Mouse (Mus musculus) urinary bladder, postnatal 4 days (tissue): ENCODE results near the gene Yes1.
"Not testable (repeated sequence)": the region's sequence is repeated elsewhere in the genome, so short reads cannot be mapped to it uniquely, and the experiment has no call there.

Experiments
- DNase-seq, 2 experiments: peaks; one replicate each; pipeline ENCODE4 v3.0.0; 2021 to 2022; ENCODE audit warnings: low spot score in 2 of 2

The Yes1 gene

GRCm38 (mm10) chr5:32610801-32611340 lies at the start of gene Yes1:
Yes1 (plus strand) TSS chr5:32611171.
- peak; percentile 80 to 81 for DNase-seq

- no peak for DNase-seq
Measured at GRCm38 (mm10) chr5:32564697-32565096, 46.3 kb upstream of the Yes1 start.

GRCm38 (mm10) chr5:32571802-32572201 lies 39.2 kb upstream of the Yes1 start:
- no peak for DNase-seq

- DNase-seq = peak in 1 of 2 experiments; percentile 24
Measured at GRCm38 (mm10) chr5:32588136-32588535, 22.8 kb upstream of the Yes1 start.

- DNase-seq = no peak
Measured at GRCm38 (mm10) chr5:32593793-32594192, 17.2 kb upstream of the Yes1 start.

GRCm38 (mm10) chr5:32594358-32594757 lies 16.6 kb upstream of the Yes1 start:
- DNase-seq = no peak

GRCm38 (mm10) chr5:32605911-32606310 lies 5.1 kb upstream of the Yes1 start:
- DNase-seq = no peak

GRCm38 (mm10) chr5:32607776-32608355 lies 3.1 kb upstream of the Yes1 start:
- no peak for DNase-seq

GRCm38 (mm10) chr5:32608516-32608915 lies 2.5 kb upstream of the Yes1 start:
- DNase-seq = no peak

GRCm38 (mm10) chr5:32610064-32610800 lies 739 bp upstream of the Yes1 start:
- DNase-seq = no peak

GRCm38 (mm10) chr5:32611341-32611961 lies 480 bp downstream of the Yes1 start:
- peak in 1 of 2 experiments; percentile 61 for DNase-seq

- DNase-seq = no peak
Measured at GRCm38 (mm10) chr5:32614291-32614690, 3.3 kb downstream of the Yes1 start.

- no peak for DNase-seq
Measured at GRCm38 (mm10) chr5:32614691-32615090, 3.7 kb downstream of the Yes1 start.

- not testable (repeated sequence) for DNase-seq
Measured at GRCm38 (mm10) chr5:32616489-32616888, 5.5 kb downstream of the Yes1 start.

GRCm38 (mm10) chr5:32617851-32618250 lies 6.9 kb downstream of the Yes1 start:
- DNase-seq = no peak

- no peak for DNase-seq
Measured at GRCm38 (mm10) chr5:32623649-32624048, 12.7 kb downstream of the Yes1 start.

- no peak for DNase-seq
Measured at GRCm38 (mm10) chr5:32624777-32625176, 13.8 kb downstream of the Yes1 start.

- DNase-seq = no peak
Measured at GRCm38 (mm10) chr5:32633185-32633584, 22.2 kb downstream of the Yes1 start.

- no peak for DNase-seq
Measured at GRCm38 (mm10) chr5:32657386-32657785, 46.4 kb downstream of the Yes1 start.

- no peak for DNase-seq
Measured at GRCm38 (mm10) chr5:32682475-32682874, 71.5 kb downstream of the Yes1 start.

GRCm38 (mm10) chr5:32693411-32693810 lies 82.4 kb downstream of the Yes1 start:
- no peak for DNase-seq

- no peak for DNase-seq
Measured at GRCm38 (mm10) chr5:32697208-32697867, 86.4 kb downstream of the Yes1 start.
